Mouse (Mus musculus) embryo, embryonic 11.5 days (tissue): Measurements from ENCODE around the gene BC029722.

Experiments
- DNase-seq: peaks from one replicate; pipeline ENCODE4 v3.0.0-alpha.2; 2012; ENCODE audit warnings: low read depth, low spot score

The BC029722 gene

DNA sequence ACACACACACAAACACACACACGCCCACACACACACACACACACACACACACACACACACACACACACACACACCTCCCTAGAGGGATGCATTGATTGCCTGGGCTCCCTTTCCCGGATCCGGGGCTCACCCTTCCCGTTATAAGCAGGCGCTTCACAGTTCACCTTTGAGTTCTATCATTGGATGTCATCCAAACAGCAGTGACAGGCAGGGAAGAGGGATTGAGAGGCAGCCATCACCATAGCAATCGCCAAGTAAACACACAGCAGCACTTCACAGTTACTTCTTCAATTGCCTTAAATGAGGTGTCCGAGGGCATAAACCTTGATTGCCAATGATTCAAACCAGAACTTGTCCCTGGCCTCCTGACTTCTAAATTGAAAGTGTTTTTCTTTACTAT, 40.2 kb downstream of the BC029722 start:
- DNase-seq, result no peak

DNA sequence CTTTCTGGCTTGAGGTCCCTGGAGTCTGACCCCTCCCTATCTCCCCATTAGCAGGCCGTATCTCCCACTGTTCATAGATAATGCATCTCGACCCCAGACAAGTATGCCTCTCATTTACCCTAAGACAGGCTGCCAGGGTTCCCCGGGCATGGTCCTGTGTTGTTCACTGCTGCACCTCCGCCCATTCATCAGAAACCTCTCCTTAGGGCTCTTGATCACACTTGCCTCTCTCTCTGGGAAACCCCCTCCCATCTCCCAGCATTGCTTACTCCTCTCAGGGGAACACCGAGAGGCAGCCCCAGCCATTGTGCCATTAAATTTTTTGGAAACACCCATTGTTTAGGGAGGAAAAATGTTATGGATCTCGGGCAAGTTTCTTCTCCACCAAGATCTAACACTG, 41.2 kb downstream of the BC029722 start:
- no peak for DNase-seq

DNA sequence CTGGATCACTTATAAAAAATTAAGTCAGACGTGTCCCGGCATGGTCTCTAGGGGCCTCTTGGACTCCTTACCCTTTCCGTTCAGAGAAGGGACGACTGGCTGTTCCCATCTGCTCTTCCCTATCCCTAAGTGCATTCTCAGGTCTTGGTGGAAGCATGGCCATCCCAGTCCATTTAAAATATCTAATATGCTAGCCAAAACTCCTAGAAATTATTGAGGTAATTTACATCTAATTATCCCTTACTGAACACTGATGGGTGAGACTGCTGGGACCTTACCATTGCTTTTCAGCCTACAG, 41.6 kb downstream of the BC029722 start:
- DNase-seq, result no peak

GRCm38 (mm10) chr2:155776824-155777687, 42.2 kb downstream of the BC029722 start:
- DNase-seq, result no peak

DNA sequence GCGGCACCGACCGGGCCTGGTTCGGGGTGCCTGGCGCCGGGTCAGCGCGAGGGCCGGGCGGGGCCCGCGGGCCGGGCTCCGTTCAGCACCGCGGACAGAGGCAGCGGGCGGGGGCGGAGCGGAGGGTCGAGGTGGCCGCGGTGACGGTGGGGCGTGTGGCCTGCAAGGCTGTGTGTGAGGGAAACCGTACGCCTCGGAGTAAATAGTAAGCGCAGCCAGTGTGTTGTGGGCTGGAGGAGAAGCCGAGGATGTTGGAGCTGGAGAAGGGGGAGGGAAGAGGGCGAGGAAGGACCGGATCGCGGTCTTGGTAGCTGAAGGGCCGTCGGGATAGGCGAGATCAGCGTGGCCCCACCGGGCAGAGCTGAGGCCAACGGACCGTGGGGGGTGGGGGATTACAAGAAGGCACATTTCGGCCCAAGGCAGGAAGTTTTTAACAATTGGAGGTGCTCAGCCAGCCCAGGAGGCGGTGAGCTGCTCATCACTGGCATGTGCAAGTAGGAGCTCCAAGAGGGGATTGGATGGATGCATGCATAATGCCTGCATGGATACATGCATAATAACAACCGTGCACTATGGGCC, 43.5 kb downstream of the BC029722 start:
- DNase-seq, result peak; percentile 46

- DNase-seq, result no peak
These were observed 44.1 kb downstream of the BC029722 start, which contains the start of gene Mmp24 for GRCm38 (mm10) chr2:155774927-155775684. TSS of gene Mmp24 (plus strand) at chr2:155775342.

GRCm38 (mm10) chr2:155774261-155774926, 44.8 kb downstream of the BC029722 start:
- DNase-seq, result no peak

GRCm38 (mm10) chr2:155773664-155774063, 45.6 kb downstream of the BC029722 start:
- DNase-seq, result no peak
